Mouse (Mus musculus) lung, embryonic 14.5 days (tissue): ENCODE data around the gene Unc5c. TPM values are rescaled to one million over a fixed set of nuclear protein-coding genes. Genes with fewer than 3 reads are reported as not detected.

Experiments used
- ATAC-seq: fragments of 200-750 bp; cut with Nextera tagmentation; 2 replicates; pipeline ENCODE4 v1.8.0; 2017; ENCODE audit warnings: mild to moderate bottlenecking, moderate TSS enrichment, moderate library complexity; ENCODE audit not compliant: insufficient read depth
- DNase-seq: peaks from one replicate; pipeline ENCODE4 v3.0.0-alpha.2; 2015
- H3K27ac ChIP-seq: fragments of 300-500 bp; sonication (generic); 2 replicates; pipeline ENCODE4 v1.5.1; 2014; ENCODE audit warnings: low read depth, mild to moderate bottlenecking, moderate library complexity
- H3K27me3 ChIP-seq: fragments of 300-500 bp; sonication (generic); 2 replicates; pipeline ENCODE4 v1.6.1; 2014; ENCODE audit warnings: low read length, control low read depth; ENCODE audit not compliant: insufficient read depth
- H3K36me3 ChIP-seq: fragments of 300-500 bp; sonication (generic); 2 replicates; pipeline ENCODE4 v1.6.1; 2014; ENCODE audit warnings: control low read depth; ENCODE audit not compliant: insufficient read depth
- H3K4me1 ChIP-seq: fragments of 300-500 bp; sonication (generic); 2 replicates; pipeline ENCODE4 v1.6.1; 2014; ENCODE audit warnings: antibody characterized with exemption, control low read depth; ENCODE audit not compliant: insufficient read depth
- H3K4me2 ChIP-seq: fragments of 300-500 bp; sonication (generic); 2 replicates; pipeline ENCODE4 v1.6.1; 2014; ENCODE audit warnings: mild to moderate bottlenecking
- H3K4me3 ChIP-seq: fragments of 300-500 bp; sonication (generic); 2 replicates; pipeline ENCODE4 v1.5.1; 2014; ENCODE audit warnings: low read depth, low read length
- H3K9ac ChIP-seq: fragments of 300-500 bp; sonication (generic); 2 replicates; pipeline ENCODE4 v1.6.1; 2014
- H3K9me3 ChIP-seq: fragments of 300-500 bp; sonication (generic); 2 replicates; pipeline ENCODE4 v1.6.1; 2016; ENCODE audit warnings: low read depth, low read length, control low read depth
- CTCF ChIP-seq: IDR thresholded peaks from 2 replicates; pipeline ENCODE4 v1.5.1; 2016; ENCODE audit warnings: antibody characterized with exemption, low read depth
- WGBS: fragments of 180-500 bp; shearing (Covaris S2); extraction: QIAGEN DNeasy Blood & Tissue Kit; methylation state at CpG from one replicate; pipeline ENCODE4 v1.1.7; 2014; 5-methylcytosine and 5-hydroxymethylcytosine counted together
- polyA plus RNA-seq: library from polyadenylated mRNA; unstranded; fragments of >200 nt; fragmentation: Nextera tagmentation; extraction: Ambion mirVana; gene quantifications from 2 replicates; pipeline ENCODE4 v1.2.1, GENCODE M21; 2014

Gene Unc5c
- polyA plus RNA-seq, 1 experiment from 2014 or later = 32.3 TPM

- Histone ChIP-seq H3K4me1 (no peaks in the 10 kb centered on the region), H3K27me3 (no peaks in the 10 kb centered on the region), H3K27ac (no peak overlapping the region), H3K9ac (no peak overlapping the region), H3K4me2 (no peak overlapping the region), H3K9me3 (no peaks in the 10 kb centered on the region), H3K4me3 (no peak overlapping the region), H3K36me3 (no peaks in the 10 kb centered on the region)
- WGBS = 92% methylated on average over 7 of the region's 7 CpGs
- no peak for ATAC-seq
- TF ChIP-seq CTCF = no peak
- DNase-seq = no peak
Observed at GRCm38 (mm10) chr3:141540749-141541148, 75.7 kb downstream of the Unc5c start.

- H3K4me2 ChIP-seq = no peak overlapping the region
- H3K4me3 ChIP-seq = no peak overlapping the region
- DNase-seq = peak; percentile 42
- no peak overlapping the region for H3K9ac ChIP-seq
- no peak overlapping the region for H3K27ac ChIP-seq
- H3K27me3 ChIP-seq = no peaks in the 10 kb centered on the region
- H3K9me3 ChIP-seq = no peaks in the 10 kb centered on the region
- no peaks in the 10 kb centered on the region for H3K36me3 ChIP-seq
- ATAC-seq = peak; percentile 52; the same call in 1 of the 2 replicates
- TF ChIP-seq CTCF = no peak
- 21% methylated on average over 5 of the region's 5 CpGs for WGBS
- H3K4me1 ChIP-seq = no peaks in the 10 kb centered on the region; the same call in 1 of the 2 replicates
Observed at GRCm38 (mm10) chr3:141547341-141547814, 82.4 kb downstream of the Unc5c start.

GRCm38 (mm10) chr3:141549661-141550060 is 84.6 kb downstream of the Unc5c start:
- Histone ChIP-seq H3K27ac (peak overlapping the region; percentile 0; the same call in 1 of the 2 replicates), H3K9ac (no peak overlapping the region), H3K27me3 (no peaks in the 10 kb centered on the region), H3K36me3 (no peaks in the 10 kb centered on the region), H3K4me3 (no peak overlapping the region), H3K4me2 (no peak overlapping the region), H3K4me1 (no peaks in the 10 kb centered on the region; the same call in 1 of the 2 replicates), H3K9me3 (no peaks in the 10 kb centered on the region)
- 15% methylated on average over 3 of the region's 3 CpGs for WGBS
- TF ChIP-seq CTCF = no peak
- ATAC-seq (peak; percentile 54; the same call in 1 of the 2 replicates), DNase-seq (no peak)

GRCm38 (mm10) chr3:141552960-141553359 is 87.9 kb downstream of the Unc5c start:
- Histone ChIP-seq H3K27ac (no peak overlapping the region), H3K27me3 (no peaks in the 10 kb centered on the region), H3K4me2 (no peak overlapping the region), H3K4me1 (no peaks in the 10 kb centered on the region; the same call in 1 of the 2 replicates), H3K9ac (no peak overlapping the region), H3K9me3 (no peaks in the 10 kb centered on the region), H3K4me3 (no peak overlapping the region), H3K36me3 (no peaks in the 10 kb centered on the region)
- no peak for DNase-seq
- TF ChIP-seq CTCF = no peak
- ATAC-seq = no peak
- 87% methylated on average over 1 of the region's 1 CpGs for whole genome bisulfite sequencing

GRCm38 (mm10) chr3:141557072-141557471 is 92.1 kb downstream of the Unc5c start:
- DNase-seq = no peak
- no peak for ATAC-seq
- 79% methylated on average over 5 of the region's 5 CpGs for WGBS
- Histone ChIP-seq H3K4me2 (no peak overlapping the region), H3K27me3 (no peaks in the 10 kb centered on the region), H3K27ac (no peak overlapping the region), H3K4me1 (peaks cover 4% of the 10 kb centered on the region; the same call in 1 of the 2 replicates), H3K9me3 (no peaks in the 10 kb centered on the region), H3K36me3 (no peaks in the 10 kb centered on the region), H3K9ac (no peak overlapping the region), H3K4me3 (no peak overlapping the region)
- TF ChIP-seq CTCF = no peak

- DNase-seq (no peak), ATAC-seq (no peak)
- Histone ChIP-seq H3K4me1 (no peaks in the 10 kb centered on the region), H3K27ac (no peak overlapping the region), H3K4me2 (no peak overlapping the region), H3K36me3 (no peaks in the 10 kb centered on the region), H3K4me3 (no peak overlapping the region), H3K27me3 (no peaks in the 10 kb centered on the region), H3K9ac (no peak overlapping the region), H3K9me3 (no peaks in the 10 kb centered on the region)
- TF ChIP-seq CTCF = no peak
- 59% methylated on average over 6 of the region's 6 CpGs for WGBS
Observed at GRCm38 (mm10) chr3:141575076-141575688, 110.2 kb downstream of the Unc5c start.

- WGBS = 43% methylated on average over 2 of the region's 2 CpGs
- Histone ChIP-seq H3K27ac (no peak overlapping the region), H3K27me3 (no peaks in the 10 kb centered on the region), H3K4me3 (no peak overlapping the region), H3K4me1 (no peaks in the 10 kb centered on the region), H3K9me3 (no peaks in the 10 kb centered on the region), H3K9ac (no peak overlapping the region), H3K4me2 (no peak overlapping the region), H3K36me3 (no peaks in the 10 kb centered on the region)
- no peak for TF ChIP-seq CTCF
- DNase-seq (peak; percentile 30), ATAC-seq (no peak)
Observed at GRCm38 (mm10) chr3:141577382-141577781, 112.4 kb downstream of the Unc5c start.
